Mouse (Mus musculus) left cerebral cortex, adult 18-20 months (tissue): ENCODE measurements around the gene Defb25. TPM values are rescaled to one million over a fixed set of nuclear protein-coding genes. Genes with fewer than 3 reads are reported as not detected.

Source experiments
- DNase-seq, 2 experiments: peaks; one replicate each; pipeline ENCODE4 v3.0.0; 2021 to 2022; ENCODE audit warnings: low spot score in 2 of 2, mixed read lengths in 1 of 2
- total RNA-seq, 2 experiments: library from RNA; stranded (reverse); gene quantifications; 2 replicates each; pipeline ENCODE4 v1.2.3; 2021

Defb25 gene
- total RNA-seq, 2 experiments from 2014 or later: not detected

DNA sequence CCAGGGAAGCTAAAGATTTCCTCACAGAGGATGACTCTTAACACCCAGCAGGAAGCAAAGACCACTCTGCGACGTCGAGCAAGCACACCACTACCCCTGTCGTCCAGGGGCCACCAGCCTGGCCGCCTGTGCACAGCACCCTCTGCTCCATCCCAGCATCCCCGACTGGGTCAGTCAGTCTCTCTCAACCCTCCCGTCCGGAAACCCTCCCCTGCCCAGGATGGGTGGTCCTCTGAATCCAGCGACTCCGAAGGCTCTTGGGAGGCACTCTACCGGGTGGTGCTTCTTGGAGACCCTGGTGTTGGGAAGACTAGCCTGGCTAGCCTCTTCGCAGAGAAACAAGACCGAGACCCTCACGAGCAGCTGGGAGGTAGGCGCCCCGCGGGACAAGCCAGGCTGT, 5.2 kb upstream of the Defb25 start:
- DNase-seq: no peak

DNA sequence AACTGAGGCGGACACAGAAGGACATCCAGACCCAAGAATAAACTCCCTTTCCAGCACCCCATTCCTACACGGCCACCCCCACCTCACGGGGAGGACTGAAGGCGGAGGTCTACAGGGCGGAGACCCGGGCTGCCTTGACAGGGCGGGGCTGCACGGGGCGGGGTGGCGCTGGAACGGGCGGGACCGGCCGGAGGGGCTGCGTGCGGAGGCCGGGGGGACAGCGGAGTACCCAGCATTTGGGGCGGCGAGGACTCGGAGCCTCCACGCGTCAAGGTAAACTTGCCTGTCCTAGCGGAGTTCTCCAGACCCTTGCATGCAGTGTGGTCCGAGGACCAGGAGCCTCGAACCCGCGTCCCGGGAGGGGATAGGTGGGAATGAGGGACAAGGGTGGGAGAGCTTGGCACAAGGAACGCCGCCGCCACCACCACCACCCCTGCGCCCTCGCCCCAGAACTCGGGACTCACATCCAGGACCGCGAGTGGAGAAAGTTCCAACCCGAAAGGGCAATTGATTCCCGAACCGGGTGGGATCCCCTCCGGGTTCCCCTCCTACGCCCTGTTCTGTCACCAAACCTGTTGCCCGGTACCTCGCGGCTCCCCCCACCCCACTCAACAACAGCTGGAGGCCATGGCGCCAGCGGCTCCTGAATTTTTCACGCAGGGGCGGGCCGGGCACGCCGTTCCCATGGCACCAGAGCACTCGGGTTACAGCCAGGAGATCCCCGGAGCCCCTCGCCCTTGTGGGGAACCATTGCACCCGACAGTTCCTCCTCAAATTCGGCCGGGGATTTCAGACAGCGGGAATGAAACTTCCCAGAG, 4.1 kb upstream of the Defb25 start, which contains the start of gene Rem1:
Rem1 (plus strand) TSS at position 178 of the 818 bp plus-strand sequence.
- DNase-seq: no peak

DNA sequence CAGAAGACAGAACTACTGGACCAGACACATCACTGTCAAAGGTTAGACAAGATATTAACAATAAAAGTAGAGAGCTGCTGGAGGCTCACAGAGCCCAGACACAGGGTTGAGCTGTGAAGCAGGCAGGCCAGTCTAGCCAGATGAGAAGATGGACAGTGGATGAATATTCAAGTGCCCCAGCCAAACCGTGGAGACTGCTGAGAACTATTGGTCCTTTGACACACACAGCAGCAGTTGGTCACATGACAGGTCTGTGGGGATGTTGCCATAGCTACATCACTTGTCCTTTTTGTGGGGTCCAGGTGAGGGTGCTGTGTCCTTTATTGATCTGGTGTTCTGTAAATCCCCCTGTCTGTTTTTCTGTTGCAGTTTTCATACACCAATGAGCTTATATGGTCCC, 2.4 kb upstream of the Defb25 start:
- no peak for DNase-seq

DNA sequence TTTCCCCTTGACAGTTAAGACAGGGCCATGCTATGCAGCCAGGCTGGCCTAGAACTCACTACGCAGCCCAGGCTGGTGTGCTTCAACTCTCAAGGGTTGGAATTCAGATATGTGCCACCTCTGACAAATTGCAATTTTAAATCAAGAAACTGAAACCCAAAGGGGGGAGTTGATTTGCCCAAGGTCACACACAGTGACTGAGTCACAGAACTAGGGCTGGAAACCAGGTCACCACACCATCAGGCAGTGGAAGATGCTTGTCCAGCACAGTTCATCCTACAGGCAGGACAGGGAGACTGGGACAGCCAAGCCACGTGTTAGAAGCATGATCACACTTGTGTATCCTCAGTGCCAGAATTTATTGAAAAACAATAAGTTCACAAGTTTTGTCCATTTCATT, 1.7 kb upstream of the Defb25 start:
- no peak for DNase-seq

DNA sequence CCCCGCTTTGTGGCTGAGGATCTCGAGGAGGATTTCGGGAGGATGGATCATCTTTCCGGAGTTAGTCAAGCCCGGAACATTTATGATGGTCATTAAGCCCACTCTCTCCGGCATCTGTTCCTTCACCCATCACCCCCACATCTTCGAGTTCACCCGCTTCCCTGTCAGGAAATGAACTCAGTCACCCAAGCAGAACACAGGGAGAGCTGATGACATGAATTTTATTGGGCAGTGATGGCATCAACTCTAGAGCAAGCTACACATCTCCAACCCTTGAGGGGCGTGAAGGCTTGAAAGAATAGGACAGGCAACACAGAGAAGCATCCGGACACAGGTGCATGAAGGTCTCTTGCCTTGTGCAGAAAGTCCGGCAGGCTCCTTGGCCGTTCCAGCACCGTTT, 702 bp downstream of the Defb25 start:
- no peak for DNase-seq

DNA sequence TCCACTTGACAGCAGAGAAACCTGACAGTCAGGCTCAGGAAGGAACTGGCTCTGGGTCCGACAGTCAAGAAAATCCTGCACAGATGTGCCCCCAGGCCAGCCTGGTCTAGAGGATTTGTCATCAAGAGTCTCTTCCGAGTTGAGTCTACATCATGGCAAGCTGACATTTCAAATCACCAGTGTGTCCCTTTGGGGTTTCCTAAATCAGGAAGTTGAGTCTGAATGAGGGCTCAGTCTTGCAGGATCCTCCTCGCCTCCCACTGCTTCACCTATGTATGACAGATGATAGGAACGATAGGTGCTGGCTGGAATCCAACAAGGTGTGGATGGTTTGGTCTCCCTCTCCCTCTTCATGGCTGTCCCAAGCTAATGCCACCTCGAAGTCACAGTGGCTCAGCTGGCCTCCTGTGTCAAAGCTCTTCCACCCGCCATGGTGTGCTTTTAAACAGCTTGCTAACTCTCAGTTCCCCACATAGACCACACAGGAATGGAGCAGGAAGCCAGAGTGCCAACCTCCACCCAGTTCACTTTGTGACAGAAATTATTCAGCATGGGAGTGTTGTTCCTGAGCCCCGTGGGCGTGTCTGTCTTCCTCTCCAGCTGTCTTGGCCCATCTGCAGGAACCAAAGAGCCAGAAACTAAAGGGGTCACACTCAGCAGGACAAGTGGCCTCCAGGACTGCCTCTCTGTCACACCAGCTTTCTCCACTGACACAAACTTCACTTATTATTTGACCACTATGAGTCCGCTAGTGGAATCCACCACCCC, 2.3 kb downstream of the Defb25 start:
- peak; percentile 17 to 43 for DNase-seq

DNA sequence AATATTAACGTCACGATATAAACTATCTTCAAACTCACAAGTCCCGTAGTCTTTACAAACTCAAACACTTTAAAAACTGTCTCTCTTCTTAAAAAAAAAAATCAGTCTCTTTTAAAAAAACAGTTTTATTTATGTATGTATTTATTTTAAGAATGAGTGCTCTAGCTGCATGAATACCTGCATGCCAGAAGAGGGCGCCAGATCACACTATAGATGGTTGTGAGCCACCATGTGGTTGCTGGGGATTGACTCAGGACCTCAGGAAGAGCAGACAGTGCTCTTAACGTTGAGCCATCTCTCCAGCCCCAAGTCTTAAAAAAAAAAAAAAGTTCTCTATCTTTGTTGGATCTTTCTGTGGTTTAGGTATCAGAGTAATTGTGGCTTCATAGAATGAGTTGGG, 5.5 kb downstream of the Defb25 start:
- no peak for DNase-seq

DNA sequence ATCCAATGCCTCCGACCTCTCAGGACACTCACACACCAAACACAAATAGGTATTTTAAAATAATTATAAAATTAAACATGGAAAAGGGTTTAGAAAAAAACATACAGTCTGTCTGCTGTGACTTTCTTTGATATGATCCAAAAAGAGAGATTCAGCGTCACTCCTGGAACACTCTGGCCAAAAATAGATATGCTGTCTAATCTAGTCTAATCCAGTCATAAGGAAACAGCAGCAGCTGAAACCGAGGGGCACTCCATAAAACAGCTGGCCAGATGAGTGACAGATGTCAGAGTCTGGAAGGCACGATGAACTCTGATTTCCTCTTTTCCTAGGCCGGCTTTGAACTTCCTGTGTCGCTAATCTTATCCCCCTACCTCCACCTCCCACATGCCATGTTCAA, 6.4 kb downstream of the Defb25 start:
- DNase-seq: no peak

DNA sequence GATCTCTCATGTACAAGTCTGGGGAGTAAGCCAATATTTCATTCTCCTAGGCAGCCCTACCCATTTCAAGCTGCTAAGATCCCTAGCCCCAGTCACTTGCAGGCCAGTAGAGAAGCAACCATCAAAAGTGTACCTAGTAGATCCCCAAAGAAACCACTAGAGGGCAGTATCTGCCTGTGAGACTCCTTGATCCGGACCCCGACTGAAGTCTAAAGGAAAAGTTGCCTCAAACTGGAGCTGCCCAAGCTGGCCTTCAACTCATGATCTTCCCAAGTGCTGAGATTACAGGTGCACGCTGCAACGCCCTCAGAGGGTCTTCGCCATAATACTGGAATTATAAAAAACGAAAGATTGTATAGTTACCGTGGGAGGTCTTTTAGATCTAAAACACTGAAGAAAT, 7.3 kb downstream of the Defb25 start:
- DNase-seq: peak; percentile 47 to 60

DNA sequence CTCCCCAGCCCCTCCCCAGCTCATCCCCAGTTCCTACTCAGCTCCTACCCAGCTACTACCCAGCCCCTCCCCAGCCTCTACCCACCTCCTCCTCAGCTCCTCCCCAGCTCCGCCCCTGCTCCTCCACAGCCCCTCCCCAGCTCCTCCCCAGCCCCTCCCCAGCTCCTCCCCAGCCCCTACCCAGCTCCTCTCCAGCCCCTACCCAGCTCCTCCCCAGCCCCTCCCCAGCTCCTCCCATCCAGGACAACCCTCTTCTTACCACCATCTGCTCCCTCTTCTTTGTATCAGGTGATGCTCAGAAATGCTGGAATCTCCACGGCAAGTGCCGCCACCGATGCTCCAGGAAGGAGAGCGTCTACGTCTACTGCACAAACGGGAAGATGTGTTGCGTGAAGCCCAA, 10.7 kb downstream of the Defb25 start:
- no peak for DNase-seq

DNA sequence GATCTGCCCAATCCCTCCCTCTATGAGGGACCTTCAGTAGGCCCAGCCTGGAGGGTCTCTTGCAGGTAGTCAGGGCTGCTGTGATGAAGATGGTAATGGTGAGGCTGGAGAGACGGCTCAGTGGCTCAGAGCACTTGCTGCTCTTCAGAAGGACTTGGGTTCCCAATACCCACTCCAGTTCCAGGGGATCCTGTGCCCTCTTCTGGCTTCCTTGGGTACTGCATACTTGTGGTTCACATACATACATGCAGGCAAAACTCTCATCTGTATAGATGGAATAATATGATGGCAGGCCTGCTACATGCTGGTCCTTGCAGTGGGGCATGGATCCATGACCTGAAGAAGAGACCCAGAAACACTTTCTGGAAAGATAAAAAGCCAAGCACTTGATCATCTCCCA, 14.1 kb downstream of the Defb25 start:
- no peak for DNase-seq

DNA sequence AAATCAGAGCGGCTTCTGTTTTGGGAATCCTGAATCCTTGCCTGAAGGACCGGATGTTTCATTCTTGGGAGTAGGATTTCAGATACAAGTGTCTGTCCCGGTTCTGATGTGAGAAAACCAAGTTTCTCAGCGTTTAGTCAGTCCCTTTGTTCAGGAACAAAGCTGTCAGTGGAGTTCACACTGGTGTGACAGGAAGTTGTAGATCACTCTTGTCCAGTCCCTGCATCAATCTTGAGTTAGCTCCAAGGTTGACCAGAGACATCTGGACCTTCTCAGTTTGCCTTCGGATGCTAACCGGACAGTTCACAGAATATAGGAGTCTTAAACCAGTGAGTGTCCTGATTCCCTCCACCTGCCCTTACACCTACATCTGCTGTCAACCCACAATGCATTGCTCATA, 15.1 kb downstream of the Defb25 start:
- no peak for DNase-seq

DNA sequence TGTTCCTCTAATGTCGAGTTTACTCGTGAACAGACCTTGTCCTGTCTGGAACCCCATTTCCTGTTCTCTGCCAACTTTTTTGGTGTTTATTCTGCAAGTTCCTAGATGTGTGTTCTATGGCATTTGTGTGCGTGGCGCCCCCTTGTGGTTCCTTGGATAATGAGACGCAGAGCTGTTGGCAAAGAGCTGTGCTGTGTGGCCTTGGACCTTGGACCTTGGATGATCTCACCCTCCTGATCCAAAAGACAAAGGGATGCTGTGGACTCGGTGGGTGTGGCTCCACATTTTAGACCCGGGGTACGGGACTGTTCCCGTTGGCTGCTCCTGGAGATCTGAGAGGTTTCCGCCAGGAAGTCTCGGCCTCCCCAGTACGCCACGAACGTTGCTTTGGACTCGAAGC, 18.8 kb downstream of the Defb25 start, which contains the start of gene Defb36:
Defb36 (plus strand) TSS at position 271 of the 400 bp plus-strand sequence.
- peak; percentile 29 to 39 for DNase-seq

DNA sequence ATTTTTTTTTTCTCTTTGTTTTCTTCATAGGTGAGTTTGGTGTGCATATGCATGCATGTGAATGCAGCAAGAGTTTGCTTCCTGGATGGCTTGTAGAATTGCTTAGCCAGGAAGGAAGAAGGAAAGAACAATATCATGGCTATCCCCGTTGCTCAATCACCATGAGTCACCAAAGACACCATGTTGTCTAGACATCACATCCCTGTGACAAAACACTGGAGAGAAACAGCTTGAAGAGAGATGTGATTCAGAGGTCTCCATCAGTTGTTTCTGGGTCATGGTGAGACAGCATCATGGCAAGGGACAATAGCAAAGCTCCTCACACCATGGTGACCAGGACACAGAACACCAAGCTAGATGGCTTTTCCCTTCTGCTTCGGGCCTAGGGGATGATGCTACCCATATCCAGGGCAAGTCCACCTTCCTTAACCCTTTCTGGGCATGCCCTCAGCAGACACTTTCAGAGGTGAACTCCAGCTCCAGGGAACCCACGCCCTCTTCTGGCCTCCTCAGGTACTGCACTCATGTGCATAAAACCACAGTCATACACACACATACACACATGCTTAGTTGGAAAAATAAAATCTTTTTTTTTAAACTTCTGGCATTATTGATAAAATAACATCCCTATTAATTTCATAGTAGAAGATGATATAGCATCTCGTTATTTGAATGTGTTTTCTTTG, 21.4 kb downstream of the Defb25 start:
- DNase-seq: no peak

DNA sequence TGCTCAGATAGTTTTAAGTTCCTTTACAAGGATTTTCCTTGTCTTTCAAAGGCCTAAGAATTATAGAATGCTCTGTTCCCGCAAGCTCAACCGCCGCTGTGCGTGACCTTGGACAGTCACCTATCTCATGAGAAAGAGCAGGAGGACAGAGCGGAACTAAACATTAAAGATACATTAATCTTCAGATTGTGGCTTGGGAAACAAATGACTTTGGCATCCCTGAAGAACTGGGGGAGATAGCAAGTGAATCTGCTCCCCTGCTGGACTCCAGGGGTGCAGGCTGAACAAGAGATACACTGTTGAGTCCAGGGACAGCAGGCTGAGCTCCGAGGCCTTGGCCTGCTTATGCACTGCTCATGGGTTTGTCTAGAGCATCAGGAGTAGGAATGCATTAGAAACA, 22.8 kb downstream of the Defb25 start:
- no peak for DNase-seq

DNA sequence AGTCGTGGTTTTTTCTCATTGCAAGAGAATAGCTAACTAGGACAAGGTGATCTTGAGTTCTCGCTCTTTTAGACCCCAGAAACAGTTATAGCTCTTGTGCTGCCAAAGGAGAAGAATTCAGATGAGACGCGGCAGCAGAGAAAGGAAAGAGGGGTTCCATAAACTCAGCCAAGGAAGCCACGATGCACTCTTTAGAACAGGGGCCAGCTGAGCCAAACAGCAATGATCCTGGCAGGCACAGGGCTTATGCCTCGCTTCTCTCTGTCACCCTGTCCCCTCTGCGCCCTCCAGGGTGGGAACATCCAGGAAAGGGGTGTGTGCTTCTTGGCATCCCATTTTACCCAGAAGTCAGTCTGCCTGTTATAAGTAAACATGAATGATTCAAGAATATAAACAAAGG, 23.6 kb downstream of the Defb25 start, which contains the start of gene Defb45:
Defb45 (minus strand) TSS at position 101 of the 400 bp plus-strand sequence.
- no peak for DNase-seq

DNA sequence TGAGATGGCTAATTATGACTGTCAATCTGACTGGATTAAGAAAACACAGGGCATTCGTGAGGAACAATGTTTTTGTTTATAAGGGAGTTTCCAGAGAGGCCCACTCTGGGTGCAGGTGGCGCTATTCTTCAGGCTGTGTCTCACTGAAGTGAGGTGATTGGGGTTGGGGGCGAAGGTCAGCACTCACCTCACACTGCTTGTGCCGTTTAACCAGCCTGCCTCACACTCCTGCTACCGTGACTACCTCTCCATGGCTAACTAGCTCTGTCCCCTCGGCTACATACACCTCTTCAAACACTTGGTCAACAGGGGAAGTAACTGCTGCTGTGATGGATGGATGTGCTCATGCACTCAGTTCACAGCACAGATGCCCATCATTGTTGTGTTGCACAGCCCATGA, 33.8 kb downstream of the Defb25 start:
- no peak for DNase-seq

DNA sequence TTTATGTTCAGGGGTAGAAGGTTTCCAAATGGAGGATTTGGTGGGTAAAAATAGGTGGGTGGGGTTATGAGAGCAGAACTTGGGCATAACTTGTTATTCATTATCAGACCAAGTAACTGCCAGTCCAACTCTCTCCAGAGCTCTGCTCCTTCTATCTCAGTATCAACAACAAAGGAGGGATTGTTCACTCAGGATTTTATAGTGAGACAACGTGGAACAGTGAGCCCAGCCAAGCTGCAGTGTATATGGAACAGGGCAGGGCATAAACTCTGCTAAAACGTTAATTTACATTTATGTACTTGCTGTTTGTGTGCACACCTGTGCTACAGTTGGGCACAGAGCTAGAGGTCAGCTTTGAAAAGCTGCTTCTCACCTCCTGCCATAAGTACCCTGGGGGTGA, 34.4 kb downstream of the Defb25 start:
- no peak for DNase-seq

DNA sequence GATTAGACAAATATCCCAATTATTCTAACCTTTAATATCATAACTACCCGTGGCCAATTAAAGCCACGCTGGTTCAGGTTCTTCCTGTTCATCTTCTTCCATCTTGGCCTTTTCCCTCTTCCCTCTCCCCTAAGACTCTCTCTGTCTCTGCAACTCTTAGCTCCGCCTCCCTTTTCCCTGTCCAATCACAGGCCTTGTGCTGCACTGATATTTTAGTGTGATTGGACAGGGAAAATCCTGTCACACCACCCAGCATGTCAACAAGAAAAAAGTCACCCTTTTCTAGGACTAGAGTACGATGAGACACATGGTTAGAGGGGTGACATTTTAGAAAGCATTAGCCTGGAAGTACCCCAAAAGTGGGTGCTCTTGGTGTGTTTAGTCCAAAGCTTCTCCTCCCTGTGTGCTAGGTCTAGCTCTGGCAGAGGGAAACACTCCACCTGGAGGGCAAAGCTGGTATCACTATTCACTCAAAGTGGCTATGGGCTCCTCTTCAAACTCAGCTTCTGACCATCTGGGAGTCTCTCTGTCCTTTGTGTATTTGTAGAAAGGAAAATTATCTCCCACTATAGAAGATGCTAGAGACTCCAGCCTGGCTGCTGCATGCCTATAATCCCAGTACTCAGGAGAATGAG, 35.8 kb downstream of the Defb25 start:
- no peak for DNase-seq

DNA sequence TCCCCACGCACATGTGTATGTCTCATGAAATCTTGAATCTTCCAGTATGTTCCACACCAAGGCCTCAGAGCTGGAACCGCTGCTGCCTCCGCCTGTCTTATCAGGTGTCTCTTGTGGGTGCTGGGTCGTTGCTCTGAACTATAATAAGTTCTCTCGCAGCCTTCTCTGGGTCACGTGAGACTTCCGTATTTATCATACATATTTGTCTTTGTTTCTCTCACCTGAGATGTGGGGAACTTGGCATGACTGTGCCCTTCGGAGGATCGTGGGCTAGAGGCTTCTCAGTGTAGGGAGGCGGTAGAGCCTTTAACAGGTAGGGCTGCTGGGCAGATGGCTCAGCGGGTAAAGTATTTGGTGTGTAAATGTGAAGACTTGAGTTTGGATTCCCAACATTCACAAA, 42.2 kb downstream of the Defb25 start:
- DNase-seq: no peak

DNA sequence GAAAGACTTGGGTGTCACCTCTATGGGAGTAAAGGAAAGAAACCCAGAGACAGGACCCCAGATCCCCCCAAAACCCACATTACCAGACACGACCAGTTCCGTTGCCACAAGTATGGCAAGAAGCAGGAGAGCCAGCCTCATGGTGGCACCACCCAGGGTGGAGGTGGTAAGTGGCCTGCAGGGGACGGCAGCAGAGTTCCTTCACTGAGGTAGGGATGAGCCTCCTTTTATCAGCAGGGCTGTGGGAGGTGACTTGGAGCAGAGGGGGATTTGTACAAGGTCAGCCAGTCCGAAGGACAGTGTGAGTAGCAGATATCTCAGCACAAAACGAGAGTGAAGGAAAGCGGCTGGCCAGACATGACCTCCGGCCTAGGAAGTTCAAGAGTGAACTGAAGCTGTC, 42.7 kb downstream of the Defb25 start, which contains the start of gene Defb19:
Defb19 (minus strand) TSS at position 206 of the 400 bp plus-strand sequence.
- DNase-seq: no peak
